Mouse (Mus musculus): Measurements from ENCODE around the gene Errfi1. TPM values are rescaled to one million over a fixed set of nuclear protein-coding genes. Genes with fewer than 3 reads are reported as not detected.
A peak's percentile ranks its signal among the peaks of the same experiment; 100 is the strongest.
"Not testable (repeated sequence)": the region's sequence is repeated elsewhere in the genome, so short reads cannot be mapped to it uniquely, and the experiment has no call there.

The Errfi1 gene
- total and polyA plus RNA-seq, 2 experiments from 2014 or later, result 21.0 to 33.0 TPM

GRCm38 (mm10) chr4:150869276-150870197, 15.8 kb downstream of the Errfi1 start:
- peaks cover 4% of the 10 kb centered on the region; the same call in 1 of the 2 replicates for H3K4me1 ChIP-seq (ENCODE audit: insufficient read depth, low read length)
- peaks cover 15% of the 10 kb centered on the region for H3K36me3 ChIP-seq (ENCODE audit: insufficient read depth, low read length)
- no peak overlapping the region for H3K4me3 ChIP-seq (ENCODE audit: low read depth, low read length)
- H3K27me3 ChIP-seq (ENCODE audit: insufficient read depth, low read length), result no peaks in the 10 kb centered on the region
- no peak overlapping the region for H3K9ac ChIP-seq (replicated peaks; ENCODE audit: low read length, poor library complexity, severe bottlenecking)
- no peak overlapping the region for H3K27ac ChIP-seq (ENCODE audit: low read depth, low read length)
- TF ChIP-seq CTCF (IDR thresholded peaks at IDR 0.05), result no peak
- H3K4me2 ChIP-seq (ENCODE audit: low read depth, low read length, poor library complexity, severe bottlenecking), result no peak overlapping the region
- H3K9me3 ChIP-seq (ENCODE audit: low read length), result no peaks in the 10 kb centered on the region
- no peak for DNase-seq (ENCODE audit: low spot score)
- WGBS, result 71% methylated on average over 17 of the region's 17 CpGs
- no peak for ATAC-seq (ENCODE audit: low FRiP score)

- DNase-seq (ENCODE audit: low spot score), result no peak
- H3K27me3 ChIP-seq (ENCODE audit: insufficient read depth, low read length), result no peaks in the 10 kb centered on the region
- H3K36me3 ChIP-seq (ENCODE audit: insufficient read depth, low read length), result peaks cover 14% of the 10 kb centered on the region
- TF ChIP-seq CTCF (IDR thresholded peaks at IDR 0.05), result no peak
- H3K9me3 ChIP-seq (ENCODE audit: low read length), result no peaks in the 10 kb centered on the region
- whole genome bisulfite sequencing, result 88% methylated on average over 13 of the region's 13 CpGs
- no peak for ATAC-seq (ENCODE audit: low FRiP score)
- no peak overlapping the region for H3K27ac ChIP-seq (ENCODE audit: low read depth, low read length)
- H3K4me3 ChIP-seq (ENCODE audit: low read depth, low read length), result no peak overlapping the region
- no peak overlapping the region for H3K4me2 ChIP-seq (ENCODE audit: low read depth, low read length, poor library complexity, severe bottlenecking)
- no peak overlapping the region for H3K9ac ChIP-seq (replicated peaks; ENCODE audit: low read length, poor library complexity, severe bottlenecking)
- H3K4me1 ChIP-seq (ENCODE audit: insufficient read depth, low read length), result peaks cover 4% of the 10 kb centered on the region; the same call in 1 of the 2 replicates
These were observed 17.3 kb downstream of the Errfi1 start for GRCm38 (mm10) chr4:150870963-150871391.

DNA sequence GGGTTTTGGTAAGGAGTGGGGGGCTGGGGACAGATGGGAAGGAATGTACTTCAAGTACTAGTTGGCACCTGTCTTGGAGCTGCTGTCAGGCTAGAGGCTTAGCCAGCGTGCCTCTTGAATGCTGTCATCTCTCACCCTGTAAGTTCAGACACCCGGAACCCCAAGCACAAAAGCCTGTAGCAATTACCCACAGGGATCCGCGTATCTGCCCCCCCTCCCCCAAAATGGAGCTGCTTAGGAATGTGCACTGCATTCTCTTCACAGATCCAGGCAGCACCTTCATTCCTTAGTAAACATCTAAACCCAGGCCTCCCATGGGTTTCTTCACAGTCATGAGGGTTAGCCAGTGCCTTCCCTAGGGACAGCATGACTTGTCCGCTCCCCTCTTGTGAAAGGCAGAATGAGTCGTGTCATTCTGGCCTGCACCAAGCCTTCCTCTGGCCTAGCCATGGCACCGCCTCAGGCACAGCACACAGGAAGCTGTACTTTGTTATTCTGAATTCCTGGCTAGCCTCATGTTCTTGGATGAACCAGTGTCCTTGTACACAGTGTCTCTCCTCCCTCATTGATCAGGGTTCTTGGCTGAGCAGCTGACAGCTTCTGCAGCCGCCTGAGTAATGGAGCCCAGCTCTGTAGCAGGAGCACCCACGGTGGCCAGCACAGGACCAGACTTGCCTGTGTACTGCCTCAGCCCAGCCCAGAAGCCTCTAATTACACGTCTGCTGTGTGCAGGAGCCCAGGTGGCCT, 17.8 kb downstream of the Errfi1 start:
- Histone ChIP-seq H3K27ac (ENCODE audit: low read depth, low read length) (peak overlapping the region; percentile 4), H3K4me2 (ENCODE audit: low read depth, low read length, poor library complexity, severe bottlenecking) (no peak overlapping the region), H3K9ac (replicated peaks; ENCODE audit: low read length, poor library complexity, severe bottlenecking) (no peak overlapping the region), H3K4me3 (ENCODE audit: low read depth, low read length) (no peak overlapping the region), H3K4me1 (ENCODE audit: insufficient read depth, low read length) (peaks cover 4% of the 10 kb centered on the region; the same call in 1 of the 2 replicates), H3K9me3 (ENCODE audit: low read length) (no peaks in the 10 kb centered on the region), H3K27me3 (ENCODE audit: insufficient read depth, low read length) (no peaks in the 10 kb centered on the region), H3K36me3 (ENCODE audit: insufficient read depth, low read length) (peaks cover 8% of the 10 kb centered on the region)
- ATAC-seq (ENCODE audit: low FRiP score), result peak; percentile 34; the same call in 1 of the 2 replicates
- DNase-seq (ENCODE audit: low spot score), result peak; percentile 62
- TF ChIP-seq CTCF (IDR thresholded peaks at IDR 0.05), result no peak
- 38% methylated on average over 10 of the region's 10 CpGs for WGBS

GRCm38 (mm10) chr4:150872139-150872651, 18.5 kb downstream of the Errfi1 start:
- TF ChIP-seq CTCF (IDR thresholded peaks at IDR 0.05), result no peak
- Histone ChIP-seq H3K9me3 (ENCODE audit: low read length) (no peaks in the 10 kb centered on the region), H3K27me3 (ENCODE audit: insufficient read depth, low read length) (no peaks in the 10 kb centered on the region), H3K9ac (replicated peaks; ENCODE audit: low read length, poor library complexity, severe bottlenecking) (no peak overlapping the region), H3K4me2 (ENCODE audit: low read depth, low read length, poor library complexity, severe bottlenecking) (no peak overlapping the region), H3K4me1 (ENCODE audit: insufficient read depth, low read length) (peaks cover 4% of the 10 kb centered on the region; the same call in 1 of the 2 replicates), H3K4me3 (ENCODE audit: low read depth, low read length) (no peak overlapping the region), H3K27ac (ENCODE audit: low read depth, low read length) (peak overlapping the region; percentile 4), H3K36me3 (ENCODE audit: insufficient read depth, low read length) (peaks cover 2% of the 10 kb centered on the region)
- ATAC-seq (ENCODE audit: low FRiP score) (no peak), DNase-seq (ENCODE audit: low spot score) (peak; percentile 39)
- 55% methylated on average over 9 of the region's 9 CpGs for WGBS

- WGBS, result 87% methylated on average over 8 of the region's 8 CpGs
These were observed 19.0 kb downstream of the Errfi1 start for GRCm38 (mm10) chr4:150872681-150873080.

GRCm38 (mm10) chr4:150874416-150874815, 20.7 kb downstream of the Errfi1 start:
- not testable (repeated sequence) for H3K4me1 ChIP-seq (ENCODE audit: insufficient read depth, low read length); H3K9me3 ChIP-seq (ENCODE audit: low read length); H3K27ac ChIP-seq (ENCODE audit: low read depth, low read length); ATAC-seq (ENCODE audit: low FRiP score); DNase-seq (ENCODE audit: low spot score); H3K9ac ChIP-seq (replicated peaks; ENCODE audit: low read length, poor library complexity, severe bottlenecking); H3K27me3 ChIP-seq (ENCODE audit: insufficient read depth, low read length); H3K36me3 ChIP-seq (ENCODE audit: insufficient read depth, low read length); H3K4me2 ChIP-seq (ENCODE audit: low read depth, low read length, poor library complexity, severe bottlenecking); H3K4me3 ChIP-seq (ENCODE audit: low read depth, low read length)
- WGBS, result 80% methylated on average over 4 of the region's 4 CpGs

More at GRCm38 (mm10) chr4:150872681-150873080, 19.0 kb downstream of the Errfi1 start:
- no peaks in the 10 kb centered on the region; the same call in 1 of the 2 replicates for H3K36me3 ChIP-seq (ENCODE audit: insufficient read depth, low read length)
- DNase-seq (ENCODE audit: low spot score), result no peak
- H3K4me3 ChIP-seq (ENCODE audit: low read depth, low read length), result no peak overlapping the region
- no peak overlapping the region for H3K4me2 ChIP-seq (ENCODE audit: low read depth, low read length, poor library complexity, severe bottlenecking)
- H3K9me3 ChIP-seq (ENCODE audit: low read length), result no peaks in the 10 kb centered on the region
- H3K27ac ChIP-seq (ENCODE audit: low read depth, low read length), result no peak overlapping the region
- TF ChIP-seq CTCF (IDR thresholded peaks at IDR 0.05), result no peak
- no peaks in the 10 kb centered on the region for H3K27me3 ChIP-seq (ENCODE audit: insufficient read depth, low read length)
- H3K4me1 ChIP-seq (ENCODE audit: insufficient read depth, low read length), result peaks cover 4% of the 10 kb centered on the region; the same call in 1 of the 2 replicates
- H3K9ac ChIP-seq (replicated peaks; ENCODE audit: low read length, poor library complexity, severe bottlenecking), result no peak overlapping the region
- no peak for ATAC-seq (ENCODE audit: low FRiP score)
